Mouse (Mus musculus) right cerebral cortex, postnatal 36 days (tissue): ENCODE measurements around the gene Tiam2.

Source experiments
- DNase-seq, 2 experiments: peaks; one replicate each; pipeline ENCODE4 v3.0.0; 2022; ENCODE audit warnings: low spot score in 2 of 2, mixed read lengths in 1 of 2

Gene Tiam2

DNA sequence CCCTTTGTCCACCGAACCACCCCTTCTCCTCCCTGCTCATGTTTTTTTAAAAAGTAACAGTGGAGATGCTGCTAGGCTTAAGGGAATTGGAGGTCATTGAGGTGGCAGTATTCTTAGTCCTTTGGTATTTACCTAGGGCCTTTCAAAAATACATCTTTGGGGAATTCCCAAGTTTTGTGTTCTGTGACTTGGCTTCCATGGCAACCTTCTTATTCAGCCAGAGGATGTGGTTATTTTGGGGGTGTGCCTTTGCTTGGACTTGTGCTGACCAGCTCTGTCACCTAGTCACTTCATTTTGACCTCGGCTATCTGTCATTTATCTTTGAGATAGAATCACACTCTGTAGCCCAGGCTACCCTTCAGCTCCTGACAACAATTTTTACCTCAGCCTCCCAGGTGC lies 68.6 kb downstream of the Tiam2 start:
- no peak for DNase-seq

DNA sequence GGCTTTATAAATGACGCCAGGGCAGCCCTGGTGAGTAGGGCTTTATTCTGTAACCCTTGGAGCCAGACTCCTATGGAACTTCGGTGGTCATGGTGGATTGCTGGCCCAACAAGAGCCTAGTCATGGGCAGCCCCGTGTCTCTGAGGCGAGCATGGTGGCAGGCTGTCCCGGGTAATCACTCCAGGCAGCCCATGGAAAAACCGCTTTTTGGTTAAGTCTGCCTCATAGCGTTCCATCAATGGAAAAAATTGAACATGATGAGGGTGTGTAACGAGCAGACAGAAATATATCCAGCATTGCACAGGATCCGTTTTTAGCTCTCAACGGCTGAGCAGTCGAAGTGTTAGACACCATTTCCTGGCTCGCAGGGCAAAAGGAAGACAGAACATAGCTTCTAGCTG lies 70.5 kb downstream of the Tiam2 start:
- DNase-seq, result peak in 1 of 2 experiments; percentile 22

DNA sequence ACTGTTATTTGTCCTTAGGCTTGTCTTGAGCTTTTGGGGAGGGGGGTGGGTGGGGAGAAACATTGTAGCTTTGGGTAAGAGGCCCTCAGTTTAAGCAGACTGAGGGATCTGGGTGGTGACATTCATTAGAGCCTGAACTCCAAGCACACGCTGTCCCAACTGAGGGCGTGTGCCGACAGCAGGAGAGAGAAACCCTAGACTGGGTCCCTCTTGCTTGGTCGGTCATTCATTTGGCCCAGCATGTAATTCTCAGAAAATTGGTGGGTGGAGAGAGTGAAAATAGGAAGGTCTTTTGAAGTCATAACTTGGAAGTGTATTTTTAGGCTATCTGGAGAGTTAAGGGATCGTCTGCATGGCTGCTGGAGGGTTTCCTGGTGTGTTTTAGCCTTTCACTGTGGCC lies 71.5 kb downstream of the Tiam2 start:
- no peak for DNase-seq

- no peak for DNase-seq
Observed at GRCm38 (mm10) chr17:3405350-3406073, 79.1 kb downstream of the Tiam2 start.

DNA sequence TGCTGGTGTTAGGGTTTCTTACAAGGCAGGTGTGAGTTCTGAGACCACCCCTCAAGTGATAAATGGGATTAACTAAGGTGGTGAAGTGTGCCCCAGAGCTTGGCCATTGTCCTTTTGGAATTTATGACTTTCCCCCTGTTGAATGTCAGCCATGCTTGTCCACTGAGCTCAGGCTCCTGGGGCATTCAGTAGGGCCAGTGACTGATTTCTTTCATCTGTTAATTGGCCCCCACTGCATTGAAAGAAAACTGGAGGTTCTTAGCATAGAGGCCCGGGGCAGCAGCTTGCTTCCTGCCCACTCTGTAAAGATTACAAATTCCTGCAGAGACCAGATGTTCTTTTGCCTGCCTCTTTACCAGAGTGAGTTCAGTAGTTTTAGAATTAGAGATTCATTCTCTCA lies 80.7 kb downstream of the Tiam2 start:
- DNase-seq, result no peak

DNA sequence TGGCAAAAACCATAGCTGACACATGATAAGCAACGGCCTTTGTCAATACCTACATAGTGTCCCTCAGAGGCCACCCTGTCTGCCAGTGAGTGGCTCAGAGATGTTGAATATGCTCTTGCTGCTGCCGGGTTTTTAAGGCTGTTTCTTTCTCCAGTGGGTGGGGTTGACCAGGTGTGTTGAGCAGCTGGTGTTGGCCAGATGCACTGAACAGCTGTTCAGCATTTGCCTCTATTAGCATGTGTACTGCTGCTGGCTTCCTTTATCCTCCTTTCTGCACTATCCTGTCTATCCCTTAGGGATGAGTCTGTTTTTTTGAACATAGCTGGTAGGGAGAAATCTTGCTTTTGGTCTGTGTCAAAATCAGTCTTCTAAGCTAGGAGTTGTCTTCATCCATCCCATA lies 83.9 kb downstream of the Tiam2 start:
- no peak for DNase-seq

- DNase-seq, result no peak
Observed at GRCm38 (mm10) chr17:3412771-3413170, 86.4 kb downstream of the Tiam2 start.

DNA sequence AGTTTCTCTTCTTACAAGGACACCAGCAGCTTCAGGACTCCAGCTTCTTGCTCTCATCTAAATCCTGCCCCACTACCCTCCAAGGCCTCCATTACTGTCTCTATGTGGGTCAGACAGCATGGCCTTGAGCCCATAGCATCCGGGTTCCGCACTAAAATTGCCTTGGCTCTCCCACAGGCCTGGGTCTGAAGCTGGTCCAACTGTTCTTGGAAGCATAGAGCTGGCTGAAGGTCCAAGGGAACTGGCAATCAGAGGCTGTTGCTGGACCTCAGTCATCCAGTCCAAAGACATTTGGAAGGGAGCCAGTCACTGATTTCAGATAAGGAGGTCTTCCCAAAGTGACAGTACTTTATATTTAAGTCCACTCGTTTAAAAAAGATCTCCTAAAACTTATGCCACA lies 89.2 kb downstream of the Tiam2 start:
- DNase-seq, result no peak

- DNase-seq, result no peak
Observed at GRCm38 (mm10) chr17:3416401-3416800, 90.0 kb downstream of the Tiam2 start.

DNA sequence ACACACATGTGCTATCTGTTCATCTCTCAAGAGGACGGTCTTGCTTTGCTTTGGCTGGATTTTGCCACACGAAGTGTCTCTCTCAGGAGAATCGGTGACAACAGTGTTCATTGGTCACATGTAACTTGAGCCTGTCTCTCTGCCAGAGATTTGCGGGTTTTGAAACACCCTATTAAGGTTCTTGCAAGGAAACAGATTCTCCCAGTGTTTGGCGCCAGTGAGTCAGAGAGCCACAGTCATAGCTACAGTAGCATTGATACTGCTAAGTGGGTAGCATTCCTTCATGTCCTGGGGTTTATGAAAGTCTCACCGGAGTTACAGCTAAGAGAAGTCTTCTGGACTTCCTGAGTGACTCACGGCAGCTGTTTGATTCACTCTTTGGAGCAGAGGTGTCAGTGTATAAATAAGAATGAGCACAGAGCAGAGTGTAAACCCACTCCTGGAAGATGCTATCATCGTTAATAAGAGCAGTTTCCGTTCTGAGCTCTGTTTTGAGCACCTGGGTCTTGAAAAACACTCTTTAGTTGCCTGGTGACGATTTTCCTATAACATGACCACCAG lies 93.1 kb downstream of the Tiam2 start:
- no peak for DNase-seq

GRCm38 (mm10) chr17:3420148-3420547 lies 93.8 kb downstream of the Tiam2 start:
- DNase-seq, result no peak

DNA sequence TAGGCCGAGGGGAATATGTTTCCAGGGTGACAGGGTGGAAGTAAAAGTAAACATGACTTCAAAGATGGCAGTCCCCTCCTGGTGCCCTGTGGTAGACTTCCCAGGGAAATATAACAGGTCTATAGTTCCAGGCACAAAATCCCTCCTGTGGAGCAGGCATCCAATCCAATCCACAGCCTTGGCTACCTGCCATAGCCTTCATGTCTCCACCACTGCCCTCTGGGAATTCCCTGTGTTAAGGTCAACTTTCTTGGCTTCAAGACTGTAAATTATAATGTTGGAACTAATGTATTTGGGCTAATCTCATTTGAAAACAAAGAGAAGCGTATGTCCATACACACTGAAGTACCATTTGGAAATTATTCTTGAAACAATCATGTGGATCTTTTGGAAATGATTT lies 97.0 kb downstream of the Tiam2 start:
- DNase-seq, result no peak

DNA sequence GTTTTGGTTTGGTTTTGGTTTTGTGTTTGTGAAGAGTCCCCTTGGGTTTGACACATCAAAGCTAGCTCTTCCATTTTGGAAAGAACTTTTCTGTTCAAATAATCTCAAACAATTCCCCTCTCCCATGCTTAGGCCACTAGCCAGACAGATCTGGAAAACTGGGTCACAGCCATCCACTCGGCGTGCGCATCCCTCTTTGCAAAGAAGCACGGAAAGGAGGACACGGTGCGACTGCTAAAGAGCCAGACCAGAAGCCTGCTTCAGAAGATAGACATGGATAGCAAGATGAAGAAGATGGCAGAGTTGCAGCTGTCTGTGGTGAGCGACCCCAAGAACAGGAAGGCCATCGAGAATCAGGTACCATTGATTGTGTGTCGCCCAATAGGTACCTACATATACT lies 102.3 kb downstream of the Tiam2 start:
- DNase-seq, result no peak

GRCm38 (mm10) chr17:3432590-3433498 lies 106.5 kb downstream of the Tiam2 start:
- DNase-seq, result no peak

GRCm38 (mm10) chr17:3433521-3434271 lies 107.3 kb downstream of the Tiam2 start:
- no peak for DNase-seq

DNA sequence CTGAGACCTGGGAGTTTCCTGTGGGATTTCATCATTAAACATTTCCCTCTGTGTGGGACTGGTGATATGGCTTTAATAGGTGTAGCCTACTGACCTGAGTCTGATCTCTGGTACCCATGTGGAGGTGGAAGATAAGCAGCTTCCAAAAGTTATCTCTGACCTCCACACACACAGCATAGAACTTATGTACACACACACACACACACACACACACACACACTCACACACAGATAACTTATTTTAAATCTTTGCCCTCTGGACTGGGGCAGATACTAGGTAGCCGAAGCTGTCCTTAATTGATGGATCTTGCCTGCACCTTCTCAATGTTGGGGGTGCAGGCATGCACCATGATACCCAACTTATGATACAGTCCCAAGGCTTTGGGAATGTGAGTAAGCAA lies 108.9 kb downstream of the Tiam2 start:
- DNase-seq, result no peak

GRCm38 (mm10) chr17:3436841-3437515 lies 110.6 kb downstream of the Tiam2 start:
- DNase-seq, result no peak

- no peak for DNase-seq
Observed at GRCm38 (mm10) chr17:3442526-3443401, 116.4 kb downstream of the Tiam2 start.

DNA sequence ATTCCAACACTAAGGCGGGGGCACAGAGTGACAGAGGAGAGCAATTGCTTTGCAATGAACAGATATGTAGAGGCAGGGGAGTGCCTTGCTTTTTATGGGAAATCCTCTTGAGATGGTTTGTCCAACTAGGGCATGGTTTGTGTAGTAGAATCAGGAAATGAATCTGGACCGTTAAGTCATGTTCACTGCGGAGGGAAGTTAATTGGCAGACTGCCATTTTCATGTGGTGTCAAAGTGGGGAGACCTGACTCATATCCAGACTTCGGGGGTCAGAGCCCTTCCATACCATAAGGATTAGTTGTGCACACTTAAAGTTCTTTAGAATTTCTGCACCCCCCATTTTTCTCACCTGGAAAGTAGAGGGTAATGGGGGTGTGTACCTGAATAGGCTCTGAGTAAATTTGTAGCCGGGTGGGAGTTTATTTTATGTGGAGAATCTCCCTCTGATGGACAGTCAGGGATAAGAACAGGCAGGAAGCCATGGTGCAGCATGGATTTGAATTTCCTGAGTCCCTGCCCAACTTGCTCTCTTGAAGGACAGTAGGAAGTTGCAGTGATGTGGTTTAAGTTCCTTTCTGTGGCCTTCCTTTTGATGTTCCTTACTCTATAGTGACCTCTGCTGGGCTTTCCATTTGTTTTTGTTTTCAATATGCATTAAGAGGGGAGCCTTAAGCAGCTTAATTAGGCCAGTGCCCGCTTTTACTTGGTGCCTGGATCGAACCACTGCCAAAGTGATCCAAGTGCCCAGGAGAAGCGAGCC lies 120.0 kb downstream of the Tiam2 start:
- no peak for DNase-seq

- DNase-seq, result peak; percentile 33 to 51
Observed at GRCm38 (mm10) chr17:3448725-3449124, 122.4 kb downstream of the Tiam2 start.
